Mouse (Mus musculus) stomach, embryonic 16.5 days (tissue): ENCODE measurements around the gene Ssbp3. TPM values are rescaled to one million over a fixed set of nuclear protein-coding genes. Genes with fewer than 3 reads are reported as not detected.

Experiments used
- ATAC-seq: fragments of 200-750 bp; cut with Nextera tagmentation; 2 replicates; pipeline ENCODE4 v1.8.0; 2017; ENCODE audit warnings: moderate number of reproducible peaks, moderate TSS enrichment; ENCODE audit not compliant: insufficient read depth, low FRiP score
- H3K27ac ChIP-seq: fragments of 300-500 bp; sonication (generic); 2 replicates; pipeline ENCODE4 v1.5.1; 2014; ENCODE audit warnings: low read length
- H3K27me3 ChIP-seq: fragments of 300-500 bp; sonication (generic); 2 replicates; pipeline ENCODE4 v1.6.1; 2014; ENCODE audit warnings: low read length, control low read depth, mixed read lengths; ENCODE audit not compliant: control insufficient read depth, insufficient read depth
- H3K36me3 ChIP-seq: fragments of 300-500 bp; sonication (generic); 2 replicates; pipeline ENCODE4 v1.6.1; 2014; ENCODE audit warnings: low read length; ENCODE audit not compliant: control insufficient read depth, insufficient read depth
- H3K4me1 ChIP-seq: fragments of 300-500 bp; sonication (generic); 2 replicates; pipeline ENCODE4 v1.6.1; 2014; ENCODE audit warnings: low read length, control low read depth, mixed read lengths; ENCODE audit not compliant: control insufficient read depth, insufficient read depth
- H3K4me2 ChIP-seq: fragments of 300-500 bp; sonication (generic); 2 replicates; pipeline ENCODE4 v1.6.1; 2014; ENCODE audit warnings: low read depth, low read length, mixed read lengths
- H3K4me3 ChIP-seq: fragments of 300-500 bp; sonication (generic); replicated peaks from 2 replicates; pipeline ENCODE4 v1.5.1; 2014; ENCODE audit warnings: mild to moderate bottlenecking, low read length
- H3K9ac ChIP-seq: fragments of 300-500 bp; sonication (generic); 2 replicates; pipeline ENCODE4 v1.6.1; 2014; ENCODE audit warnings: low read length
- H3K9me3 ChIP-seq: fragments of 300-500 bp; sonication (generic); replicated peaks from 2 replicates; pipeline ENCODE4 v1.6.1; 2016; ENCODE audit warnings: low read length, control low read depth; ENCODE audit not compliant: control insufficient read depth
- WGBS: fragments of 180-500 bp; shearing (Covaris S2); extraction: QIAGEN DNeasy Blood & Tissue Kit; methylation state at CpG from one replicate; pipeline ENCODE4 v1.1.7; 2014; 5-methylcytosine and 5-hydroxymethylcytosine counted together
- polyA plus RNA-seq: library from polyadenylated mRNA; unstranded; fragments of >200 nt; fragmentation: Nextera tagmentation; extraction: Ambion mirVana; gene quantifications from 2 replicates; pipeline ENCODE4 v1.2.1, GENCODE M21; 2015

The Ssbp3 gene
- polyA plus RNA-seq, 1 experiment from 2014 or later: 52.8 TPM

DNA sequence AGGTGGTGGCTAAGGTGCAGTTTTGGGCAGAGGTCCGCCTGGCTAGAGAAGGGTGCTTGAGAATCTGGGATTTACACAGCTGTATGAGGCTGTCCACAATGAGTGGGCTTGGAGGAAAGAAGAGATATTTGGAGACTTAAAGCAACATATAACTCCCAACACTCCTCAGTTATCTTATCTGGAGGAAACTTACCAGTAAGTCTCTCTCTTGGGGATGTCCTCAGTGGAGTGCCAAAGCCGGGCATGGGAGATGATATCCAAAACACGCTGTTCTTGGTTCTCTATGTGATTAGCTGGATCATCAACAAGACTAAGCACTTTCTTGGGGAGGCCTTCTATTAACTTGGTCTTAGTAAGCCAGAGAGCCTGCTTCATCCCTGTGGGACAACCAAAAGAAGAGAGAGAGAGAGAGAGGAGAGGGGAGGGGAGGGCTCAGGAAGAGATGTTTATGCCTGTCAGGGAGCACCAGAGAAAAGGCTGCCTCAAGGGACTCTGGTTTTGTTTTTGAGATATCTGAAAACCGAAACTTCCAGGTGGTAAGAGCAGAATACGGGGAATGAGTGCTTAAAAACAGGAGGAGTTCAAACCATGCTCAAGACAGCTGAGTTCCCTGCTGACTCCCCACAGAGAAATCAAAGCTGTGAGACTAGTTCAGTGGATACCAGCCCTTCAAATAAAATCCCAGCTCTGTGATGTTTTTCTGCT is 154.0 kb downstream of the Ssbp3 start:
- Histone ChIP-seq H3K27ac (no peak overlapping the region), H3K27me3 (no peaks in the 10 kb centered on the region), H3K4me2 (no peak overlapping the region), H3K9me3 (no peaks in the 10 kb centered on the region), H3K9ac (no peak overlapping the region), H3K36me3 (peaks cover 14% of the 10 kb centered on the region), H3K4me1 (peaks cover 14% of the 10 kb centered on the region), H3K4me3 (no peak overlapping the region)
- 90% methylated on average over 5 of the region's 5 CpGs for WGBS
- ATAC-seq: no peak

DNA sequence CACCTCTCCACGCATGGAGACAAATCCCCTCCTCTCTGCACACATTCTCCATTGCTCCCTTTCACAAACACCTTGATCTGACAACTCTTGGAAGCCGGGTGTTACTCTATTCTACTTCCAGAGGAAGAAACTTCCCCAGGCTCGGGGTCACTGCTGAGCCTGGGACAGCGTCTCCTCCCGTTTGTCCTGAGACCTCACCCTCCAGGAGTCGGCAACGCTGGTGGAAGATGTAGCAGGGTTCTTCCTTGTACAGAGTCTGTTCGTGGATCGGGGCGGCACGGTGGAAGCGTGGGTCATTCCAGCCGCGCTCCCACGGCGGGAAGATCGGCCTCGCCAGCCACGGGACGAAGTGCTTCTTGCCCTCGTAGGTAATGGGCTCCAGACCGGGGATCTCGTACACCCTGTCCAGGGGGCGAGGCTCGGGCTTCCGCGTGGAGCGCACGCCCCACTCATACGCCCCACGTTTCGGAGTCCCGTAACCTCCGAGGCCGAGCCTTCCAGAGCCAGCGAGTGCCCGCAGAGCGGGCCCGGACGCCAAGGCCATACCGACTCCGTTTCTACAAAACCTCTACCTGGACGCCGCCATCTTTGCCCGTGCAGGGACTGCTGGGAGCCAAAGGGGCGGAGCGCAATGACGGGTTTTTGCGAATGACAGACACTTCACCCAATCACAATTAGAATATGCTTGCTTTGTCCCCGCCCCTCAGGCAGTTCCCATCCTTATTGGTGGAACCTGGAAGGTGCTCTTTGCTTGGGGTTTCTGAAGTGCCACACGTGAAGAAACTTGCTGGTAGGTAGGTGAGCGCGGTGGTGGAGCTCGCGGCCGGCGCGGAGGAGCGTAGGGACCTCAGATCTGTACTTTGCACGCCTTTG is 156.0 kb downstream of the Ssbp3 start, which contains the start of the genes Mrpl37 and Cyb5rl:
Gene Mrpl37 (minus strand): TSS at position 617 of the 873 bp plus-strand sequence.
Gene Cyb5rl (plus strand): TSS at position 737 of the 873 bp plus-strand sequence.
- peak within 1 kb of the TSS; percentile 74 for H3K4me3 ChIP-seq
- H3K9me3 ChIP-seq: no peaks in the 10 kb centered on the region
- peak within 1 kb of the TSS; percentile 86 for H3K9ac ChIP-seq
- H3K27ac ChIP-seq: peak within 1 kb of the TSS; percentile 72
- WGBS: under 1% methylated on average over 60 of the region's 60 CpGs
- peak within 1 kb of the TSS; percentile 97 for H3K4me2 ChIP-seq
- ATAC-seq: peak; percentile 97
- peaks cover 14% of the 10 kb centered on the region for H3K4me1 ChIP-seq
- H3K36me3 ChIP-seq: peaks cover 6% of the 10 kb centered on the region
- no peaks in the 10 kb centered on the region for H3K27me3 ChIP-seq

DNA sequence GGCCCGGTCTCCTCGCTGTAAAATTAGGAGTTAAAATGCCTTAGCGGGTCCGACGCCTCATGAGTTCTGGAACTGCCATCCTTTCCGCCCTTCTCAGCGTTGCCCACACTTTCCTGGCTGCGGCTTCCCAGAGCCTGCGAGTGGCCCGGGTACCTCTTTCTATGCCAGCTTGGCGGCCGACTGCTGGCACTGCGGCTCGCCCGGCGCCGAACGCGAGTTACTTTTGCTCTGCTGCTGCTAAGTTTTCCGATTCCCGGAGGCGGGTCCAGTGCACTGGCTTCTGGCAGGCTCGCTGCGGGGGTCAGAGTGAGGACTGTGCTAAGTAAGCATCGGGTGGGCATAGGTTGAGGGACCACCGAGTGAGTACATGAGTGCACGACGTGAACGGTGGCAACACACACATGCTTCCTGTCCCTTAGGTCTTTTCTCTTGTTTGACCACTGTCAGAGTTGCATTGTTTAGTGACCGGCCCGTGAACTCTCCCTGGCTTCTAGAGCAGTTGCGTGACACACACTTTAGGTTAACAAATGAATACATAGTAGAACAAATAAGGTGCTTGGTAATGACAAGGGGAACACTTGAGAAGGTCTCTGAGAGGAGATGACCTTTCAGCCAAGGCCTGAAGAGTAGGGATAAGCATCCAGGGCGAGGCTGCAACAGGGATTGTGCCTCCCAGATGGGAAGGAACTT is 156.8 kb downstream of the Ssbp3 start:
- peaks cover 6% of the 10 kb centered on the region for H3K36me3 ChIP-seq
- peak overlapping the region; percentile 79 for H3K9ac ChIP-seq
- H3K4me2 ChIP-seq: peak overlapping the region; percentile 97
- ATAC-seq: peak; percentile 11; the same call in 1 of the 2 replicates
- H3K4me1 ChIP-seq: peaks cover 14% of the 10 kb centered on the region
- peak overlapping the region; percentile 72 for H3K27ac ChIP-seq
- peak overlapping the region; percentile 74 for H3K4me3 ChIP-seq
- 3% methylated on average over 33 of the region's 33 CpGs for WGBS
- H3K9me3 ChIP-seq: no peaks in the 10 kb centered on the region
- no peaks in the 10 kb centered on the region for H3K27me3 ChIP-seq

DNA sequence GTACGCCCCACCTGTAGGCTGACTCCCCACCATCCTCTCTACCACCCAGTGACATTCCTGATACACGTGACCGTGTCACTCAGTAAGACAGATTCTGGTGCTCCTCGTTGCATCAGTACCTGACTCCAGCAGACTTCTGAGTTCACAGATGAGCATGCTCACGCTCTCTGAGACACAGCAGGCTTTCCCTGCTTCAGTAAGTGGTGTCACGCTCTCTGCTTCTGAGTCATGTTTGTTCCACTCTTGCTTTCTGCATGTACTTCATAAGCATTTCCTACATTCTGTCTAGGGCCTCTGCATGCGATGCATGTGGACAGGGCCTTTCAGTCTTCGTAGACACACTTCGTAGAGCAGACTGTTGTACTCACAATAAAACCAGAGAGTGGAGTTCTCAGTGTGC is 161.8 kb downstream of the Ssbp3 start:
- 86% methylated on average over 9 of the region's 9 CpGs for WGBS
- Histone ChIP-seq H3K36me3 (no peaks in the 10 kb centered on the region), H3K9ac (no peak overlapping the region), H3K27me3 (no peaks in the 10 kb centered on the region), H3K4me1 (peaks cover 10% of the 10 kb centered on the region; the same call in 1 of the 2 replicates), H3K4me3 (no peak overlapping the region), H3K9me3 (no peaks in the 10 kb centered on the region), H3K4me2 (no peak overlapping the region), H3K27ac (no peak overlapping the region)
- no peak for ATAC-seq

DNA sequence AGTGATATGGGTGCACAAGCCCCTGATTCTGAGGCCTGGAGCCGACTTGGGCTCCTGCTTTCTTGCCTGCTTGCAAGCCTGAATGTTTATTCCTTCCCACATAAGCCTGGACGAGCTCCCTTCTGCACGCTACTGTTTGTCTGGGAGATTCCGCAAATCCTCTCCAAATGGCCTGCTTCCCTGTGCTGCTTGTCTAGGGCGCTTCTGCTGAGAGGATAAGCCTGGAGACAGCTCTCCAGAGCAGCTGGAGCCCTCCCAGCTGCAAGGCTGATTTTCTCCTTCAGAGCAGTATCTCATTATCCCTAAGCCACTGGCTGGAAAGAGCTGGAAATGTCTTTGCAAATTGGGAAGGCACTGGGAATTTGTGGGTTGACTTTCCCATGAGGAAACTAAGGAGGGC is 165.0 kb downstream of the Ssbp3 start:
- H3K27ac ChIP-seq: no peak overlapping the region
- peaks cover 4% of the 10 kb centered on the region; the same call in 1 of the 2 replicates for H3K4me1 ChIP-seq
- H3K27me3 ChIP-seq: no peaks in the 10 kb centered on the region
- H3K9ac ChIP-seq: no peak overlapping the region
- H3K4me2 ChIP-seq: no peak overlapping the region
- no peak overlapping the region for H3K4me3 ChIP-seq
- H3K9me3 ChIP-seq: no peaks in the 10 kb centered on the region
- H3K36me3 ChIP-seq: no peaks in the 10 kb centered on the region
- peak; percentile 63; the same call in 1 of the 2 replicates for ATAC-seq
- 42% methylated on average over 5 of the region's 5 CpGs for WGBS

DNA sequence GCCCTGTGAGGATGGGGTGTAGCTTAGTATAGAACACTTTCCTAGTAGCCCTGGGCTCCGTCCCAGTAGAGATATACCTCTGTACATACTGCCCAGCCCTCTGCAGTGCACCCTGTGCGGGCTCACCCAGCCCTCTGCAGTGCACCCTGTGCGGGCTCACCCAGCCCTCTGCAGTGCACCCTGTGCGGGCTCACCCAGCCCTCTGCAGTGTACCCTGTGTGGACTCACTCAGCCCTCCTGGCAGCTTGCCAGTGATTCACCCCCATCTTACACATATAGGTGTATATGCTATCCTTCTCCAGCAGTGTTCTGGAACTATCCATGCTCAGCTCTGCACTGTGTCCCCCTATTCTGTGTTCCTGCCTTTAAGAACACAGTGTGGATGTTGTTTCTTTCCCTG is 168.4 kb downstream of the Ssbp3 start:
- no peaks in the 10 kb centered on the region for H3K36me3 ChIP-seq
- H3K9me3 ChIP-seq: no peaks in the 10 kb centered on the region
- peaks cover 4% of the 10 kb centered on the region; the same call in 1 of the 2 replicates for H3K4me1 ChIP-seq
- no peak overlapping the region for H3K9ac ChIP-seq
- H3K27me3 ChIP-seq: no peaks in the 10 kb centered on the region
- H3K4me2 ChIP-seq: no peak overlapping the region
- WGBS: 65% methylated on average over 4 of the region's 4 CpGs
- peak; percentile 54 for ATAC-seq
- no peak overlapping the region for H3K4me3 ChIP-seq
- no peak overlapping the region for H3K27ac ChIP-seq

DNA sequence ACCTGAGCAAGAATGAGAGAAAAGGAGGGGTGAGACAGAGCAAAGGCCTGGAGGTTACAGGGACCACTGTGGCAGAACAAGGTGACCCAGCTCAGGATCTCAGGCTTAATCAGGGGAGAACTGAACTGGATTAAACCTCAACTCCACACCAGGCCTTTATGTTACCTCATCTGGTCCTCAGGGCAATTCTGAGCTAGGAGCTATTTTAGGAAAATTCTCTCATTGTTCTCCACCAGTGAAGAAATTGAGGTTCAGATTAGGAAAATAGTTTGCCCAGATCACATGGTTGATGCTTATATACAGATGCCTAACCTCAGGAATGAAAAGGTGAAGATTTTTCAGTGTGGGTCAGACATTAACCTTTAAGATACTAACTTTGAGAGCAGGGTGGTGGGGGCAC is 169.2 kb downstream of the Ssbp3 start:
- Histone ChIP-seq H3K27me3 (no peaks in the 10 kb centered on the region), H3K4me3 (no peak overlapping the region)

DNA sequence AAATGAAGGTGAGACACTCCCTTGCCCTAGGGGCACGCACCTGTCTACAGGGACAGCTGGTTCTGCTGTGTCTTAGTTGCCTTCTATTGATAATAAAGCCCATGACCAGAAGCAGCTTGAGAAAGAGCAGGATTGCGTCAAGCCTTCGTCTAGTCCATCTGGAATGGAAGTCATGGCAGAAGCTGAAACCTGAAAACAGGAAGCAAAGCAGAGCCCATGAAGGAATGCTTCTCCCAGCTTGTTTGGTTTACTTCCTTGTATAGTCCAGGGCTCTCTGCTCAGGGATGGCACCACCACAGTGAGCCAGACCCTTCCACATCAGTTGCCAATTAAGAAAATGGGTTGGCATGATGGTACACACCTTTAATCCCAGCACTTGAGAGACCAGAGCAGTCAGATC is 171.7 kb downstream of the Ssbp3 start:
- Histone ChIP-seq H3K4me2 (no peak overlapping the region), H3K9me3 (no peaks in the 10 kb centered on the region), H3K27ac (no peak overlapping the region), H3K36me3 (no peaks in the 10 kb centered on the region), H3K4me3 (no peak overlapping the region), H3K9ac (no peak overlapping the region), H3K27me3 (no peaks in the 10 kb centered on the region), H3K4me1 (peaks cover 6% of the 10 kb centered on the region; the same call in 1 of the 2 replicates)
- WGBS: 72% methylated on average over 3 of the region's 3 CpGs
- ATAC-seq: no peak

More for the DNA sequence above, 169.2 kb downstream of the Ssbp3 start:
- H3K4me1 ChIP-seq: peaks cover 6% of the 10 kb centered on the region; the same call in 1 of the 2 replicates
- no peak overlapping the region for H3K27ac ChIP-seq
- no peak overlapping the region for H3K9ac ChIP-seq
- H3K36me3 ChIP-seq: no peaks in the 10 kb centered on the region
- H3K9me3 ChIP-seq: no peaks in the 10 kb centered on the region
- no peak for ATAC-seq
- H3K4me2 ChIP-seq: no peak overlapping the region
